Mouse (Mus musculus) thymus, adult 2 months (tissue): Measurements from ENCODE around the gene Olfr520.

Source experiments
- CTCF ChIP-seq: fragments of 200-500 bp; IDR thresholded peaks from 2 replicates; pipeline ENCODE4 v1.5.1; 2012; ENCODE audit warnings: mild to moderate bottlenecking, control low read depth, low read length, moderate library complexity, borderline replicate concordance; ENCODE audit not compliant: control insufficient read depth, poor library complexity, insufficient read depth; ENCODE audit errors: extremely low read depth
- POLR2A ChIP-seq: fragments of 200-500 bp; IDR thresholded peaks from 2 replicates; pipeline ENCODE4 v1.6.1; 2012; ENCODE audit warnings: mild to moderate bottlenecking, low read length, control low read depth, moderate library complexity; ENCODE audit not compliant: control insufficient read depth, poor library complexity, insufficient read depth; ENCODE audit errors: extremely low read depth

DNA sequence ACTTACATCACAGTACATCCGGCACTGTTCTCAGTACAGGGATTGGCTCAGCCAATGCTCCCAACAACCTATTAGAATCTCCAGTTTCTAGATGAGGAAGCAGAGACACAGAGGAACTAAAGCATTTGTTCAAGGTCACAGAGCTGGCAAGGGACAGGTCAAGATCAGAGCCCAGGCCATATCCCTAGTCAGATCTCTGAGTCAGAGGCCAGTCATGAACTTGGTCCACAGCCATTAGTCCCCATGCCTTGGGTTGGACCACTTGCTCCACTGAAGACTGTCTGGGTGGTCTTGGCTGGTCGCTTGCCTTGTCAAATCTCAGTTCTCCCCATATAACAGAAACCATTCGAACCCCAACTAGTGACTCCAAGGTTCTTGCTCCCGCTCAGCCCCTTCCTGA, 17.6 kb upstream of the Olfr520 start:
- TF ChIP-seq CTCF (no peak), POLR2A (no peak)
